Mouse (Mus musculus): ENCODE results near the gene Fgfr2. TPM values are rescaled to one million over a fixed set of nuclear protein-coding genes. Genes with fewer than 3 reads are reported as not detected.
A peak's percentile ranks its signal among the peaks of the same experiment; 100 is the strongest.
"Not testable (repeated sequence)": the region's sequence is repeated elsewhere in the genome, so short reads cannot be mapped to it uniquely, and the experiment has no call there.

Fgfr2 gene
- polyA plus RNA-seq, 1 experiment from 2014 or later: 110 TPM

DNA sequence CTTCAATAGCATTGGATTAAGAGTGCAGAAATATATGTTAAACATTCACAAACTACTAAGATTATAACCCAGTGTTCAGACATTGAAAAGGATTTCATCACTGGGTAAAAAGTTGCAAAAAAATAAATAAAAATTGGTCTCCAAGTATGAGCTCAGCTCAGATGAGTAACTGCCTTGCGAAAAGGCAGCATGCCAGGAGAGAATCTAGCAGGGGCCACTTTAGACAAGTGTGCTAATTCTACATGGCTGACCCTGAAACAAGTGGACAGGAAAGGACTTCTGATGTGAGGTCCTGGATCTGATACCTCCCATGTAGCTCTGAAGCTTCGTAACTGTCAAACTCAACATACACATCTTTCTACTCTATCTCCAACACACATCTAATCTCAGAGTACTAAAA, 2691.0 kb downstream of the Fgfr2 start:
- peak; percentile 36 for DNase-seq (ENCODE audit: low spot score)
- H3K4me2 ChIP-seq (replicated peaks; ENCODE audit: low read depth, low read length): no peak overlapping the region
- no peak overlapping the region for H3K27ac ChIP-seq (ENCODE audit: low read length)
- H3K9me3 ChIP-seq (ENCODE audit: low read length): no peaks in the 10 kb centered on the region
- no peak for ATAC-seq
- no peaks in the 10 kb centered on the region for H3K4me1 ChIP-seq (ENCODE audit: insufficient read depth, low read depth, low read length)
- TF ChIP-seq EP300 (IDR thresholded peaks at IDR 0.05) (no peak), CTCF (IDR thresholded peaks at IDR 0.05) (no peak)
- no peaks in the 10 kb centered on the region for H3K27me3 ChIP-seq (replicated peaks; ENCODE audit: insufficient read depth, low read length)
- 71% methylated on average over 2 of the region's 2 CpGs for WGBS
- H3K9ac ChIP-seq (replicated peaks; ENCODE audit: low read depth): no peak overlapping the region
- H3K36me3 ChIP-seq (ENCODE audit: insufficient read depth, low read length): no peaks in the 10 kb centered on the region
- no peak overlapping the region for H3K4me3 ChIP-seq (ENCODE audit: low read depth, low read length)

DNA sequence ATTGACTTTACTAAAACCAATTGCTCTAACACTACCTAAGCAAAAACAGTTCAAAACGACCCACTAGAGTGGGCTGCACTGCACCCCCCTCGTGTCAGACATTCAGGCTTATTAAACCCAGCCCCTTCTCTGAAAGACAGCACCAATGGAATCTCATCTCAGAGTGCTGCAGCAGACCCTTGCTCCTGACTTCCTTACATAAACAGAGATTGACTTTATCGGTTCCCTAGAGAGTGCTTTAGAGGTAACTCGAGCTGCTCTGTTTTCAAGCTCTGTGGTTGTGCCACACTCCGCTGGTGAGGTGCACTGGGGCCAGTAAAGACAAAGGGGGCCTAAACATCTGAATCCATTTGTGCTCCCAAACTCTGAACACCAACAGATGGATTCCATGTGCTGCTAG, 2696.6 kb downstream of the Fgfr2 start:
- Histone ChIP-seq H3K4me2 (replicated peaks; ENCODE audit: low read depth, low read length) (no peak overlapping the region), H3K4me3 (ENCODE audit: low read depth, low read length) (no peak overlapping the region), H3K4me1 (ENCODE audit: insufficient read depth, low read depth, low read length) (0 out of 2 replicates have a peak, but pooled peaks cover 3% of the 10 kb centered on the region), H3K27ac (ENCODE audit: low read length) (no peak overlapping the region), H3K9ac (replicated peaks; ENCODE audit: low read depth) (no peak overlapping the region), H3K9me3 (ENCODE audit: low read length) (no peaks in the 10 kb centered on the region), H3K27me3 (replicated peaks; ENCODE audit: insufficient read depth, low read length) (no peaks in the 10 kb centered on the region), H3K36me3 (ENCODE audit: insufficient read depth, low read length) (no peaks in the 10 kb centered on the region)
- ATAC-seq (no peak), DNase-seq (ENCODE audit: low spot score) (peak; percentile 6)
- WGBS: 19% methylated on average over 5 of the region's 5 CpGs
- TF ChIP-seq EP300 (IDR thresholded peaks at IDR 0.05) (no peak), CTCF (IDR thresholded peaks at IDR 0.05) (no peak)

DNA sequence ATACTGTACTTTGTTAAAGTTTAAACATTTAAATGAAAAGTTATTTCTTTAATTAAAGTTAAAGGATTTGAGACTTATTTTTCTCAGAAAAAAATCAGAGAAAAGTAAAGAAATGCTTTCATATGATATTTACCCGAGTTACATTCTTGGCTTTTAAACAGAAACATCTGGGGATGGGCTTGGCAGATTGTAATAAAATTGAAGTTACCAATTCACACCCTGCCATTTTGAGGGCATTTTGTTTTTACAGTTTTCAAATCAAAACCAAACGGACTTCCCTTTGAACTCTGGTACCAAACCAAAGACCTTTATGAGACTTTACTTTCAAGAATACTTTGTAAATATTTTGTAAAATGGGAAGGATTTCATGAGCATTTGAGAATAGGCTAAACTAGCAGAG, 2697.2 kb downstream of the Fgfr2 start:
- ATAC-seq: no peak
- 0 out of 2 replicates have a peak, but pooled peaks cover 3% of the 10 kb centered on the region for H3K4me1 ChIP-seq (ENCODE audit: insufficient read depth, low read depth, low read length)
- H3K27me3 ChIP-seq (replicated peaks; ENCODE audit: insufficient read depth, low read length): no peaks in the 10 kb centered on the region
- H3K4me3 ChIP-seq (ENCODE audit: low read depth, low read length): no peak overlapping the region
- no peak for DNase-seq (ENCODE audit: low spot score)
- H3K27ac ChIP-seq (ENCODE audit: low read length): no peak overlapping the region
- no peaks in the 10 kb centered on the region for H3K9me3 ChIP-seq (ENCODE audit: low read length)
- H3K9ac ChIP-seq (replicated peaks; ENCODE audit: low read depth): no peak overlapping the region
- TF ChIP-seq CTCF (IDR thresholded peaks at IDR 0.05) (no peak), EP300 (IDR thresholded peaks at IDR 0.05) (no peak)
- WGBS: 40% methylated on average over 2 of the region's 2 CpGs
- no peak overlapping the region for H3K4me2 ChIP-seq (replicated peaks; ENCODE audit: low read depth, low read length)
- no peaks in the 10 kb centered on the region for H3K36me3 ChIP-seq (ENCODE audit: insufficient read depth, low read length)

DNA sequence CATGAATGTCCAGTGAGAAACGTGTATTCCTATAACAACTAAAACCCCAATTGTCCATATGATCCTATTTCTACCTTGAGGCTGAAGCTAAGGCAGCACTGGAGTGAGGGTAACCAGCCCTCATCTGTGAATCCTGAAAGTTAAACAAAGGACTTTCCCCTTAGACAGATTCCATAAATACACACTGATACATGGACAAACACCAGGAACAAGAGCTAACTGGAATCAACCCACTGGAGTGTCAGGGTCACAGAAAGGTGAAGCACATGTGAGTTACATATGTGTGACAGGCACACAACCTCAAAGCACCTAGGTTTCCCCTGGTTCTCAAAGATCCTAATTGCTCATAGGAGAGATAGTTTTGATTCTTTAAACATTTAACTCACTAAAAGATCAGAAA, 2703.2 kb downstream of the Fgfr2 start:
- ATAC-seq (no peak), DNase-seq (ENCODE audit: low spot score) (no peak)
- no peak overlapping the region for H3K27ac ChIP-seq (ENCODE audit: low read length)
- WGBS: 50% methylated on average over 1 of the region's 1 CpGs
- TF ChIP-seq CTCF (IDR thresholded peaks at IDR 0.05) (no peak), EP300 (IDR thresholded peaks at IDR 0.05) (no peak)
- no peaks in the 10 kb centered on the region for H3K9me3 ChIP-seq (ENCODE audit: low read length)
- H3K4me3 ChIP-seq (ENCODE audit: low read depth, low read length): no peak overlapping the region
- peaks cover 5% of the 10 kb centered on the region; the same call in 1 of the 2 replicates for H3K36me3 ChIP-seq (ENCODE audit: insufficient read depth, low read length)
- H3K4me2 ChIP-seq (replicated peaks; ENCODE audit: low read depth, low read length): no peak overlapping the region
- no peak overlapping the region for H3K9ac ChIP-seq (replicated peaks; ENCODE audit: low read depth)
- no peaks in the 10 kb centered on the region for H3K27me3 ChIP-seq (replicated peaks; ENCODE audit: insufficient read depth, low read length)
- no peaks in the 10 kb centered on the region for H3K4me1 ChIP-seq (ENCODE audit: insufficient read depth, low read depth, low read length)

DNA sequence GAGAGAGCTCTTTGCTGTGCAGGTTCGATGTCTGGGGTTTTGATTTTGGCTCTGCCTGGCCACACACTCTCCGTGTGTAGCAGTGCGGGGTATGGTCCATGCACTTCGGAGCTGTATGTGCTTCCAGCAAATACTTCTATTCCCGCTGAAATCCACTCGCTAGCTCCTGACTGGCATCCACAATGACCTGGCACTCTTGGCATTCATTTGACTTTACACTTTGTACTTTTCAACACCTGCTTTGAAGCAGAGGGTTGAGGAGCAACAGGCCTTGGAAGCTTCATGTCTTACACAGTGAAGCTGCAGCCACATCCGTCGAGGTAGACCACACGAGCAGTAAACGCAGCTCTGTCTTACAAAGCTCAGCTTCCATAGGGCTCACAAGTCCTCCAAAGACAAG, 2715.5 kb downstream of the Fgfr2 start:
- DNase-seq (ENCODE audit: low spot score) (no peak), ATAC-seq (no peak)
- no peaks in the 10 kb centered on the region for H3K36me3 ChIP-seq (ENCODE audit: insufficient read depth, low read length)
- no peak overlapping the region for H3K27ac ChIP-seq (ENCODE audit: low read length)
- no peak overlapping the region for H3K9ac ChIP-seq (replicated peaks; ENCODE audit: low read depth)
- WGBS: 75% methylated on average over 10 of the region's 10 CpGs
- H3K4me2 ChIP-seq (replicated peaks; ENCODE audit: low read depth, low read length): no peak overlapping the region
- H3K4me3 ChIP-seq (ENCODE audit: low read depth, low read length): no peak overlapping the region
- TF ChIP-seq EP300 (IDR thresholded peaks at IDR 0.05) (no peak), CTCF (IDR thresholded peaks at IDR 0.05) (no peak)
- H3K9me3 ChIP-seq (ENCODE audit: low read length): no peaks in the 10 kb centered on the region
- no peaks in the 10 kb centered on the region for H3K27me3 ChIP-seq (replicated peaks; ENCODE audit: insufficient read depth, low read length)
- no peaks in the 10 kb centered on the region for H3K4me1 ChIP-seq (ENCODE audit: insufficient read depth, low read depth, low read length)

DNA sequence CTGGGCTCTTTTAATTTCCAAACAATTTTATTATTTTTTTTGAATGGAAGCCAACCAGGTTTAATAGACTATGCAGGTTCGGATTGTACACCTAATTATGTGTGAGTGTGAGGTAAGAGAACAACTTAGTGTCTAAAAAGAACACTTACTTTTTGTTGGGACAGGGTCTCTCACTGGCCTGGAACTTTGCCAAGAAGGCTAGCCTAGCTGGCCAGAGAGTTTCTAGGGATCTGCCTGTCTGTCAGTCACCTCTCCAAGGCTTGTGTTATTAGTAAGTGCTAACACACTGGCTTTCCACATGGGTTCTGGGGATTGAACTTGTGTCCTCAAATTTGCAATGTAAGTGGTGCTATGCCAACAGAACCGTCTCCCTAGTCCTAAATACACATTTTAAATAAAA, 2719.8 kb downstream of the Fgfr2 start:
- H3K4me2 ChIP-seq (replicated peaks; ENCODE audit: low read depth, low read length): no peak overlapping the region
- H3K4me1 ChIP-seq (ENCODE audit: insufficient read depth, low read depth, low read length): no peaks in the 10 kb centered on the region
- no peak for ATAC-seq
- H3K27ac ChIP-seq (ENCODE audit: low read length): no peak overlapping the region
- H3K9me3 ChIP-seq (ENCODE audit: low read length): no peaks in the 10 kb centered on the region
- no peak for DNase-seq (ENCODE audit: low spot score)
- H3K9ac ChIP-seq (replicated peaks; ENCODE audit: low read depth): no peak overlapping the region
- no peak overlapping the region for H3K4me3 ChIP-seq (ENCODE audit: low read depth, low read length)
- H3K27me3 ChIP-seq (replicated peaks; ENCODE audit: insufficient read depth, low read length): no peaks in the 10 kb centered on the region
- TF ChIP-seq CTCF (IDR thresholded peaks at IDR 0.05): no peak
- TF ChIP-seq EP300 (IDR thresholded peaks at IDR 0.05): no peak
- WGBS: 51% methylated on average over 2 of the region's 2 CpGs
- H3K36me3 ChIP-seq (ENCODE audit: insufficient read depth, low read length): no peaks in the 10 kb centered on the region

DNA sequence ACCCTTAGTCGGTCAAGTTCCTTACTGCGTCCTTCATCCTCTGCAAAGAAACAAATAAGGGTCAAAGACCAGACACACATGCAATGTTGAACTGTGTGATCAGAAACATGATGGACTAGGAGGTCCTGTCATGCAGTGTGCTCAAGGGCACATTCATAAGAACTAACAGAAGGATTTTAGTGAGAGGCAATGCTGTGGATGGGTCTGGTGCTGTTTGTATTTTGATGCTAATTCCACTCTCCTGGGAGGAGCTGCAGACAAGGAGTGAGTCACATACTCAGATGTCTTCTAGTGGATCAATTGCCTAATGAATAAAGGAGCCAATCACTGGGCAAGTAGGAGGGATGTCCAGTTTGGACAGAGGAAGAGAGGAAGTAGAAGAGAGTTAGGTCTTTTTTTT, 2728.5 kb downstream of the Fgfr2 start:
- peaks cover 4% of the 10 kb centered on the region; the same call in 1 of the 2 replicates for H3K36me3 ChIP-seq (ENCODE audit: insufficient read depth, low read length)
- no peak overlapping the region for H3K4me2 ChIP-seq (replicated peaks; ENCODE audit: low read depth, low read length)
- H3K9ac ChIP-seq (replicated peaks; ENCODE audit: low read depth): no peak overlapping the region
- DNase-seq (ENCODE audit: low spot score) (no peak), ATAC-seq (no peak)
- H3K4me1 ChIP-seq (ENCODE audit: insufficient read depth, low read depth, low read length): no peaks in the 10 kb centered on the region
- TF ChIP-seq CTCF (IDR thresholded peaks at IDR 0.05) (no peak), EP300 (IDR thresholded peaks at IDR 0.05) (no peak)
- no peaks in the 10 kb centered on the region for H3K9me3 ChIP-seq (ENCODE audit: low read length)
- H3K4me3 ChIP-seq (ENCODE audit: low read depth, low read length): no peak overlapping the region
- no peaks in the 10 kb centered on the region for H3K27me3 ChIP-seq (replicated peaks; ENCODE audit: insufficient read depth, low read length)
- 93% methylated on average over 2 of the region's 2 CpGs for WGBS
- H3K27ac ChIP-seq (ENCODE audit: low read length): no peak overlapping the region

DNA sequence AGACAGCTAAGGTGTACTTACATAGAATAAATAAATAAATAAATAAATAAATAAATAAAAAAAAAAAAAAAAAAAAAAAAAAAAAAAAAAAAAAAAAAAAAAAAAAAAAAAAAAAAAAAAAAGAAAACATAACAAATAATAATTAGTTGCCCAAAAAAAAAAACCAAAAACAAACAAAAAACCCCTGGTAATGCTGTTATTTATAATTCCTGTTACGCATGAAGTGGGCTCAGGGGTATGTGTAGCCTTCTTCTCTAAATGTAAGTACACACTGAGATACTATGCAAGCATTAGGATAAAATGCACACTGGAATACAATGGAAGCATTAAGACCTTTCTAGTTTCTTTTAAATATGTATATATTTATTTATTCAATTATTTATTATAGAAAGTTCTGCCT, 2733.1 kb downstream of the Fgfr2 start:
- H3K27me3 ChIP-seq (replicated peaks; ENCODE audit: insufficient read depth, low read length); DNase-seq (ENCODE audit: low spot score); ATAC-seq; H3K4me3 ChIP-seq (ENCODE audit: low read depth, low read length); H3K9ac ChIP-seq (replicated peaks; ENCODE audit: low read depth); H3K4me1 ChIP-seq (ENCODE audit: insufficient read depth, low read depth, low read length); H3K27ac ChIP-seq (ENCODE audit: low read length); H3K4me2 ChIP-seq (replicated peaks; ENCODE audit: low read depth, low read length); H3K36me3 ChIP-seq (ENCODE audit: insufficient read depth, low read length); H3K9me3 ChIP-seq (ENCODE audit: low read length): not testable (repeated sequence)
- 98% methylated on average over 1 of the region's 1 CpGs for WGBS
